Mouse (Mus musculus) embryonic facial prominence, embryonic 14.5 days (tissue): ENCODE measurements around the gene Olfr690. TPM values are rescaled to one million over a fixed set of nuclear protein-coding genes. Genes with fewer than 3 reads are reported as not detected.
"Not testable (repeated sequence)": the region's sequence is repeated elsewhere in the genome, so short reads cannot be mapped to it uniquely, and the experiment has no call there.

Source experiments
- ATAC-seq: fragments of 200-750 bp; cut with Nextera tagmentation; 2 replicates; pipeline ENCODE4 v1.8.0; 2017; ENCODE audit warnings: low read depth, moderate number of reproducible peaks, moderate TSS enrichment
- DNase-seq: peaks from one replicate; pipeline ENCODE4 v3.0.0-alpha.2; 2015; ENCODE audit warnings: low spot score
- H3K27ac ChIP-seq: fragments of 300-500 bp; sonication (generic); replicated peaks from 2 replicates; pipeline ENCODE4 v1.5.1; 2014; ENCODE audit warnings: low read depth, mild to moderate bottlenecking, low read length, moderate library complexity
- H3K27me3 ChIP-seq: fragments of 300-500 bp; sonication (generic); replicated peaks from 2 replicates; pipeline ENCODE4 v1.6.1; 2014; ENCODE audit warnings: low read length; ENCODE audit not compliant: control insufficient read depth, insufficient read depth
- H3K36me3 ChIP-seq: fragments of 300-500 bp; sonication (generic); 2 replicates; pipeline ENCODE4 v1.6.1; 2014; ENCODE audit warnings: low read length, mixed read lengths; ENCODE audit not compliant: control insufficient read depth, insufficient read depth
- H3K4me1 ChIP-seq: fragments of 300-500 bp; sonication (generic); 2 replicates; pipeline ENCODE4 v1.6.1; 2014; ENCODE audit warnings: antibody characterized with exemption, low read length; ENCODE audit not compliant: control insufficient read depth, insufficient read depth
- H3K4me2 ChIP-seq: fragments of 300-500 bp; sonication (generic); 2 replicates; pipeline ENCODE4 v1.6.1; 2014; ENCODE audit warnings: low read depth, mild to moderate bottlenecking, low read length, moderate library complexity, mixed read lengths
- H3K4me3 ChIP-seq: fragments of 300-500 bp; sonication (generic); 2 replicates; pipeline ENCODE4 v1.5.1; 2014; ENCODE audit warnings: low read depth, mild to moderate bottlenecking, low read length
- H3K9ac ChIP-seq: fragments of 300-500 bp; sonication (generic); 2 replicates; pipeline ENCODE4 v1.6.1; 2014; ENCODE audit warnings: low read depth, mild to moderate bottlenecking, low read length, moderate library complexity, mixed read lengths
- H3K9me3 ChIP-seq: fragments of 300-500 bp; sonication (generic); 2 replicates; pipeline ENCODE4 v1.6.1; 2016; ENCODE audit warnings: low read length; ENCODE audit not compliant: control insufficient read depth
- WGBS: fragments of 180-500 bp; shearing (Covaris S2); extraction: QIAGEN DNeasy Blood & Tissue Kit; methylation state at CpG from one replicate; pipeline ENCODE4 v1.1.7; 2014; 5-methylcytosine and 5-hydroxymethylcytosine counted together
- polyA plus RNA-seq: library from polyadenylated mRNA; unstranded; fragments of >200 nt; fragmentation: Nextera tagmentation; extraction: Ambion mirVana; gene quantifications from 2 replicates; pipeline ENCODE4 v1.2.1, GENCODE M21; 2014

The Olfr690 gene
- polyA plus RNA-seq, 1 experiment from 2014 or later = not detected

GRCm38 (mm10) chr7:105361713-105362112 is 27.8 kb upstream of the Olfr690 start:
- 79% methylated on average over 2 of the region's 2 CpGs for WGBS
- ATAC-seq = no peak

GRCm38 (mm10) chr7:105356487-105356886 is 22.6 kb upstream of the Olfr690 start:
- H3K9me3 ChIP-seq, DNase-seq, H3K27ac ChIP-seq, H3K36me3 ChIP-seq, H3K4me3 ChIP-seq, H3K4me2 ChIP-seq, H3K4me1 ChIP-seq, ATAC-seq, H3K27me3 ChIP-seq, H3K9ac ChIP-seq: not testable (repeated sequence)
- WGBS = 86% methylated on average over 1 of the region's 2 CpGs

More at GRCm38 (mm10) chr7:105361713-105362112, 27.8 kb upstream of the Olfr690 start:
- no peak overlapping the region for H3K9ac ChIP-seq
- H3K4me2 ChIP-seq = no peak overlapping the region
- no peaks in the 10 kb centered on the region for H3K4me1 ChIP-seq
- H3K27ac ChIP-seq = no peak overlapping the region
- H3K9me3 ChIP-seq = no peaks in the 10 kb centered on the region
- H3K36me3 ChIP-seq = no peaks in the 10 kb centered on the region
- H3K27me3 ChIP-seq = no peaks in the 10 kb centered on the region
- H3K4me3 ChIP-seq = no peak overlapping the region
- DNase-seq = no peak

- not testable (repeated sequence) for H3K9me3 ChIP-seq, H3K27me3 ChIP-seq, H3K9ac ChIP-seq, H3K4me1 ChIP-seq, DNase-seq, H3K36me3 ChIP-seq, H3K27ac ChIP-seq, H3K4me2 ChIP-seq, ATAC-seq, H3K4me3 ChIP-seq
- WGBS = no CpG with 5 or more reads among the region's 5 CpGs
Observed at GRCm38 (mm10) chr7:105356064-105356463, 22.2 kb upstream of the Olfr690 start.

- Histone ChIP-seq H3K4me2 (no peak overlapping the region), H3K27me3 (no peaks in the 10 kb centered on the region), H3K4me1 (no peaks in the 10 kb centered on the region), H3K9ac (no peak overlapping the region), H3K36me3 (no peaks in the 10 kb centered on the region), H3K4me3 (no peak overlapping the region), H3K27ac (no peak overlapping the region), H3K9me3 (no peaks in the 10 kb centered on the region)
- WGBS = 77% methylated on average over 2 of the region's 2 CpGs
- ATAC-seq (no peak), DNase-seq (no peak)
Observed at GRCm38 (mm10) chr7:105342752-105343151, 8.8 kb upstream of the Olfr690 start.

- DNase-seq = no peak
- Histone ChIP-seq H3K9ac (no peak within 1 kb of the TSS), H3K9me3 (no peaks in the 10 kb centered on the region), H3K4me3 (no peak within 1 kb of the TSS), H3K36me3 (no peaks in the 10 kb centered on the region), H3K4me1 (no peaks in the 10 kb centered on the region), H3K27ac (no peak within 1 kb of the TSS), H3K4me2 (no peak within 1 kb of the TSS), H3K27me3 (no peaks in the 10 kb centered on the region)
- ATAC-seq = no peak
- 66% methylated on average over 1 of the region's 1 CpGs for WGBS
Observed at GRCm38 (mm10) chr7:105342170-105342569, 8.3 kb upstream of the Olfr690 start, which contains the start of gene Olfr691. Olfr691 (minus strand) TSS chr7:105342270.

GRCm38 (mm10) chr7:105325302-105325701 is 8.6 kb downstream of the Olfr690 start:
- ATAC-seq = no peak
- no peak overlapping the region for H3K27ac ChIP-seq
- H3K4me3 ChIP-seq = no peak overlapping the region
- no peaks in the 10 kb centered on the region for H3K4me1 ChIP-seq
- no peak for DNase-seq
- H3K9ac ChIP-seq = no peak overlapping the region
- H3K9me3 ChIP-seq = no peaks in the 10 kb centered on the region
- H3K36me3 ChIP-seq = no peaks in the 10 kb centered on the region
- H3K27me3 ChIP-seq = no peaks in the 10 kb centered on the region
- H3K4me2 ChIP-seq = no peak overlapping the region
- 64% methylated on average over 2 of the region's 2 CpGs for WGBS

- 82% methylated on average over 1 of the region's 1 CpGs for WGBS
- H3K36me3 ChIP-seq = no peaks in the 10 kb centered on the region
- H3K27ac ChIP-seq = no peak within 1 kb of the TSS
- H3K4me3 ChIP-seq = no peak within 1 kb of the TSS
- DNase-seq (no peak), ATAC-seq (no peak)
- H3K27me3 ChIP-seq = no peaks in the 10 kb centered on the region
- no peak within 1 kb of the TSS for H3K4me2 ChIP-seq
- no peak within 1 kb of the TSS for H3K9ac ChIP-seq
- H3K9me3 ChIP-seq = 0 out of 2 replicates have a peak, but pooled peaks cover 4% of the 10 kb centered on the region
- no peaks in the 10 kb centered on the region for H3K4me1 ChIP-seq
Observed at GRCm38 (mm10) chr7:105310865-105311264, 23.0 kb downstream of the Olfr690 start, which contains the start of gene Olfr689. Olfr689 (plus strand) TSS chr7:105311165.

GRCm38 (mm10) chr7:105290051-105290450 is 43.9 kb downstream of the Olfr690 start:
- Histone ChIP-seq H3K4me3 (no peak overlapping the region), H3K27me3 (no peaks in the 10 kb centered on the region), H3K4me2 (no peak overlapping the region), H3K4me1 (no peaks in the 10 kb centered on the region), H3K9ac (no peak overlapping the region), H3K9me3 (no peaks in the 10 kb centered on the region), H3K27ac (no peak overlapping the region), H3K36me3 (no peaks in the 10 kb centered on the region)
- no peak for DNase-seq
- no peak for ATAC-seq

- H3K36me3 ChIP-seq = no peaks in the 10 kb centered on the region
- no peaks in the 10 kb centered on the region for H3K27me3 ChIP-seq
- H3K27ac ChIP-seq = no peak within 1 kb of the TSS
- DNase-seq (no peak), ATAC-seq (no peak)
- H3K4me3 ChIP-seq = no peak within 1 kb of the TSS
- 69% methylated on average over 6 of the region's 6 CpGs for WGBS
- no peaks in the 10 kb centered on the region for H3K4me1 ChIP-seq
- H3K4me2 ChIP-seq = no peak within 1 kb of the TSS
- no peaks in the 10 kb centered on the region for H3K9me3 ChIP-seq
- H3K9ac ChIP-seq = no peak within 1 kb of the TSS
Observed at GRCm38 (mm10) chr7:105287795-105288194, 46.1 kb downstream of the Olfr690 start, which contains the start of gene Olfr688. Olfr688 (plus strand) TSS chr7:105288095.
